21 mouse cellular contexts compared by ENCODE assay signal in the genomic region with DNA sequence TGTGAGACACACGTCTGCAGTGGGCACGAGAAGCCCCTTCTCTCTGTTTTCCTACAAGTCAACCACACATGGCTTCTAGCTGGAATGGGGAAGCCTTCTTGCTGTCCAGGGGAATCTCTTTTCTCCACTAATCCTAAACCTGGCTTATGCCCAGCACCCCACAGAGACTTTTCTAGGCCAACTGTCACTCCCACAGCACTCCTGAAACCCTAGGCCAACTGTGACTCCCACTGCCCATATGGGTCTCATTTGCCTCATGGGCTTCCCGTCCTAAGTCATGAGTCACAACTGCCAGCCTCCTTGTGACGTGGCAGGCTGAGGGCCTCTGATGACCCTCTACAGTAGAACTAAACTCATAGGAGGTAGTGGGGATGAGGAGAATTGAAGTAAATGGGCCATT. TPM values are rescaled to one million over a fixed set of nuclear protein-coding genes. Genes with fewer than 3 reads are reported as not detected.
DNase-seq lines count a peak whose midpoint lies in the region; ATAC-seq and TF ChIP-seq lines count a peak whose summit lies in the region.
"Had no signal": no experiment of that assay in that cellular context is flagged by ENCODE, and none has a peak within 500 bp of the region (broad histone marks: within the 10 kb centered on the region; RNA-seq: fewer than 3 reads in every experiment).

No protein-coding gene starts in this region.

- H3K36me3 ChIP-seq in hindbrain, postnatal 0 days (ENCODE audit: insufficient read depth, low read length): no peaks in the 10 kb centered on the region
- no peaks in the 10 kb centered on the region for H3K36me3 ChIP-seq in hindbrain, embryonic 16.5 days (ENCODE audit: control insufficient read depth, insufficient read depth, low read length)
- H3K36me3 ChIP-seq: heart, embryonic 10.5 days; hindbrain, embryonic 15.5 days; liver, embryonic 13.5 days; midbrain, embryonic 12.5 days had no signal

- no peak overlapping the region for H3K4me3 ChIP-seq in hindbrain, postnatal 0 days (ENCODE audit: low read length)
- no peak overlapping the region for H3K4me3 ChIP-seq in hindbrain, embryonic 16.5 days (ENCODE audit: low read length)
- H3K4me3 ChIP-seq: embryonic facial prominence, embryonic 13.5 days; forebrain, embryonic 13.5 days; heart, embryonic 10.5 days; hindbrain, embryonic 15.5 days; limb, embryonic 13.5 days; liver, embryonic 13.5 days; midbrain, embryonic 12.5 days had no signal

- no peaks in the 10 kb centered on the region for H3K9me3 ChIP-seq in hindbrain, postnatal 0 days (ENCODE audit: low read length)
- no peaks in the 10 kb centered on the region for H3K9me3 ChIP-seq in hindbrain, embryonic 16.5 days (ENCODE audit: control insufficient read depth, low read length)
- H3K9me3 ChIP-seq: embryonic facial prominence, embryonic 13.5 days; forebrain, embryonic 13.5 days; heart, embryonic 10.5 days; hindbrain, embryonic 15.5 days; limb, embryonic 13.5 days; liver, embryonic 13.5 days; midbrain, embryonic 12.5 days had no signal

- no peak for TF ChIP-seq CTCF in hindbrain, postnatal 0 days (IDR thresholded peaks at IDR 0.05; ENCODE audit: low read depth)

- peak; percentile 21; the same call in 1 of the 2 replicates for ATAC-seq in hindbrain, postnatal 0 days
- no peak; the same call in 1 of the 2 replicates for ATAC-seq in hindbrain, embryonic 16.5 days
- ATAC-seq: forebrain, embryonic 13.5 days had no signal

- WGBS in hindbrain, postnatal 0 days: 61% methylated on average over 4 of the region's 4 CpGs
- WGBS in hindbrain, embryonic 16.5 days: 67% methylated on average over 4 of the region's 4 CpGs

- H3K9ac ChIP-seq in hindbrain, postnatal 0 days (replicated peaks; ENCODE audit: low read length): no peak overlapping the region
- H3K9ac ChIP-seq in hindbrain, embryonic 16.5 days (ENCODE audit: low read depth, low read length): no peak overlapping the region
- H3K9ac ChIP-seq: embryonic facial prominence, embryonic 13.5 days; forebrain, embryonic 13.5 days; hindbrain, embryonic 15.5 days; limb, embryonic 13.5 days; liver, embryonic 13.5 days; midbrain, embryonic 12.5 days had no signal

- H3K4me1 ChIP-seq in hindbrain, postnatal 0 days (ENCODE audit: insufficient read depth, low read length): peaks cover 4% of the 10 kb centered on the region; the same call in 1 of the 2 replicates
- peaks cover 6% of the 10 kb centered on the region for H3K4me1 ChIP-seq in hindbrain, embryonic 16.5 days (ENCODE audit: control insufficient read depth, insufficient read depth, low read depth, low read length)
- H3K4me1 ChIP-seq: liver, embryonic 13.5 days had no signal

- no peaks in the 10 kb centered on the region for H3K27me3 ChIP-seq in hindbrain, postnatal 0 days (ENCODE audit: insufficient read depth, low read length)
- H3K27me3 ChIP-seq in hindbrain, embryonic 16.5 days (replicated peaks; ENCODE audit: control insufficient read depth, insufficient read depth, low read length): no peaks in the 10 kb centered on the region
- H3K27me3 ChIP-seq: embryonic facial prominence, embryonic 13.5 days; forebrain, embryonic 13.5 days; hindbrain, embryonic 15.5 days; limb, embryonic 13.5 days; liver, embryonic 13.5 days had no signal

- H3K4me2 ChIP-seq in hindbrain, postnatal 0 days (ENCODE audit: low read depth, low read length): no peak overlapping the region
- no peak overlapping the region for H3K4me2 ChIP-seq in hindbrain, embryonic 16.5 days (ENCODE audit: low read length)
- H3K4me2 ChIP-seq: embryonic facial prominence, embryonic 13.5 days; forebrain, embryonic 13.5 days; hindbrain, embryonic 15.5 days; limb, embryonic 13.5 days; liver, embryonic 13.5 days; midbrain, embryonic 12.5 days had no signal

- H3K27ac ChIP-seq in hindbrain, postnatal 0 days: no peak overlapping the region
- no peak overlapping the region for H3K27ac ChIP-seq in hindbrain, embryonic 16.5 days (ENCODE audit: low read depth, low read length)
- H3K27ac ChIP-seq: forebrain, embryonic 13.5 days; heart, embryonic 10.5 days; limb, embryonic 13.5 days; liver, embryonic 13.5 days; midbrain, embryonic 12.5 days had no signal

- peak; percentile 57 for DNase-seq in hindbrain, postnatal 0 days (ENCODE audit: low spot score)
- peak; percentile 38 for DNase-seq in 3T3-L1 (ENCODE audit: low read depth, low spot score)
- DNase-seq in cerebellum, adult 11 months: peak; percentile 82
- peak; percentile 90 for DNase-seq in cerebellum, adult 9-11 months
- no peak for DNase-seq in urinary bladder, postnatal 14 days (ENCODE audit: low spot score)
- no peak for DNase-seq in adrenal gland, adult 8-10 months
- no peak for DNase-seq in ovary, postnatal 14 days (ENCODE audit: low spot score)
- DNase-seq: adrenal gland, adult 2 months; kidney, adult 18-20 months; liver, embryonic 13.5 days; lung, adult 2 months; right cerebral cortex, adult 18-20 months; right cerebral cortex, postnatal 4 days; thymus, postnatal 14 days had no signal

RNA-seq across cellular contexts. Expression of gene Ptpn3, which starts 44.9 kb away (rescaled TPM):
- 3.2 and 10.1 TPM in 2 replicates for total RNA-seq in hindbrain, postnatal 0 days (2014; rRNA removed)
- 2.8 and 3.4 TPM in 2 replicates for polyA plus RNA-seq in hindbrain, postnatal 0 days (2015; fragmentation: Nextera tagmentation; extraction: Ambion mirVana)
- polyA plus RNA-seq in hindbrain, embryonic 16.5 days (2015; fragmentation: Nextera tagmentation; extraction: Ambion mirVana): 2.8 and 4.2 TPM in 2 replicates
- total RNA-seq in adrenal gland, adult 8-10 months (2022): 10 to 100 TPM; 31.1 to 57.6 (median 40.2) TPM

Comparison
In these comparisons a context has a peak if more than half of its experiments do, and no peak if none do; other contexts are left out.
1. DNase-seq: peak in hindbrain, postnatal 0 days (single experiment), 3T3-L1 (single experiment), cerebellum, adult 11 months (single experiment) and cerebellum, adult 9-11 months (single experiment); none in urinary bladder, postnatal 14 days (single experiment), adrenal gland, adult 8-10 months (single experiment) and ovary, postnatal 14 days (single experiment).